ENCODE assay signal across 8 mouse cellular contexts in the genomic region with DNA sequence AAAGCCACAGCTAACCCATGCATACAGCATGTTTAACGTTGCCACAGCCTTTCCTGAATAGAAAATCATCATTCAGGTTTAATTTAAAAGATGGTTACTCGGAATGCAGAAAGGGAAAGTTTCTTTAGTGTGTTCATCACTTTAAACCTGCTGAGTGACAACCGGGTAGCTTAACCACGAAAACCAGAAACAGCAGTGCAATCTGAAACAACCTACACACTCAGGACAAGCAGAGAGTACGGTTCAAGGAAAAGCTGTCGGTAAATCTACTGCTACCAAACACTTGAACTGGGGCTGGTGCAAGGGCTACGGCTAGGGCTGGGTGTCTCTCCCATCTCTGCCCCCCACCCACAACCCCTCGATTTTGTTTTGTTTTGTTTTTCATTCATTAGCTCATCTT. TPM values are rescaled to one million over a fixed set of nuclear protein-coding genes. Genes with fewer than 3 reads are reported as not detected.
DNase-seq lines count a peak whose midpoint lies in the region; ATAC-seq lines count a peak whose summit lies in the region.

No protein-coding gene starts in this region.

- no peak overlapping the region for H3K27ac ChIP-seq in limb, embryonic 11.5 days (replicated peaks; ENCODE audit: low read depth, low read length)
- H3K27ac ChIP-seq in stomach, embryonic 14.5 days (ENCODE audit: low read length), result no peak overlapping the region

- peak overlapping the region; percentile 76 for H3K4me3 ChIP-seq in megakaryocyte, embryonic 14.5 days (replicated peaks)
- peak overlapping the region; percentile 48 for H3K4me3 ChIP-seq in limb, embryonic 11.5 days (ENCODE audit: low read depth, low read length)
- H3K4me3 ChIP-seq in stomach, embryonic 14.5 days (ENCODE audit: low read depth, low read length), result peak overlapping the region; percentile 90

- H3K4me1 ChIP-seq in megakaryocyte, embryonic 14.5 days, result peaks cover 15% of the 10 kb centered on the region
- peaks cover 3% of the 10 kb centered on the region; the same call in 1 of the 2 replicates for H3K4me1 ChIP-seq in limb, embryonic 11.5 days (ENCODE audit: control insufficient read depth, insufficient read depth, low read length)
- no peaks in the 10 kb centered on the region; the same call in 1 of the 2 replicates for H3K4me1 ChIP-seq in stomach, embryonic 14.5 days (ENCODE audit: control insufficient read depth, insufficient read depth, low read length)

- WGBS in limb, embryonic 11.5 days, result 23% methylated on average over 8 of the region's 8 CpGs
- 24% methylated on average over 8 of the region's 8 CpGs for WGBS in stomach, embryonic 14.5 days

- peak; percentile 17 for DNase-seq in CD4-positive, CD25-positive, alpha-beta regulatory T cell, adult 2 months (ENCODE audit: low read depth, low spot score)
- DNase-seq in limb, embryonic 11.5 days (ENCODE audit: low spot score), result no peak
- no peak for DNase-seq in T-cell, adult 2 months (ENCODE audit: low spot score)
- no peak for DNase-seq in MN1 (ENCODE audit: low spot score)

- no peaks in the 10 kb centered on the region for H3K9me3 ChIP-seq in megakaryocyte, embryonic 14.5 days
- H3K9me3 ChIP-seq in limb, embryonic 11.5 days (ENCODE audit: control insufficient read depth, low read length), result no peaks in the 10 kb centered on the region
- no peaks in the 10 kb centered on the region for H3K9me3 ChIP-seq in stomach, embryonic 14.5 days (ENCODE audit: control insufficient read depth, low read depth, low read length)

- H3K27me3 ChIP-seq in megakaryocyte, embryonic 14.5 days (replicated peaks), result peaks cover 11% of the 10 kb centered on the region
- H3K27me3 ChIP-seq in limb, embryonic 11.5 days (ENCODE audit: control insufficient read depth, insufficient read depth, low read length), result no peaks in the 10 kb centered on the region
- H3K27me3 ChIP-seq in stomach, embryonic 14.5 days (ENCODE audit: control insufficient read depth, insufficient read depth, low read length), result no peaks in the 10 kb centered on the region

- no peak overlapping the region for H3K9ac ChIP-seq in limb, embryonic 11.5 days (ENCODE audit: low read length)
- no peak overlapping the region for H3K9ac ChIP-seq in stomach, embryonic 14.5 days (replicated peaks; ENCODE audit: low read depth, low read length)

- no peak for ATAC-seq in CD4-positive, CD25-positive, alpha-beta regulatory T cell, adult 4 months
- no peak for ATAC-seq in megakaryocyte, adult 5-6 weeks (ENCODE audit: poor library complexity, severe bottlenecking)
- no peak for ATAC-seq in limb, embryonic 11.5 days (ENCODE audit: insufficient number of reproducible peaks, low FRiP score, low TSS enrichment, low read depth)
- no peak for ATAC-seq in stomach, embryonic 14.5 days (ENCODE audit: insufficient number of reproducible peaks, insufficient read depth, low FRiP score, low read depth)

- H3K4me2 ChIP-seq in limb, embryonic 11.5 days (ENCODE audit: low read depth, severe bottlenecking), result peak overlapping the region; percentile 81
- peak overlapping the region; percentile 81 for H3K4me2 ChIP-seq in stomach, embryonic 14.5 days (replicated peaks; ENCODE audit: low read depth, low read length)

- H3K36me3 ChIP-seq in megakaryocyte, embryonic 14.5 days (replicated peaks; ENCODE audit: low read length), result no peaks in the 10 kb centered on the region
- no peaks in the 10 kb centered on the region for H3K36me3 ChIP-seq in limb, embryonic 11.5 days (ENCODE audit: control insufficient read depth, insufficient read depth, low read length)
- no peaks in the 10 kb centered on the region for H3K36me3 ChIP-seq in stomach, embryonic 14.5 days (ENCODE audit: control insufficient read depth, insufficient read depth, low read length)

RNA-seq across cellular contexts. Expression of gene Rasal2, which starts 1.5 kb away (rescaled TPM):
- polyA plus RNA-seq in CD4-positive, CD25-positive, alpha-beta regulatory T cell, adult 4 months (2017; shearing (Covaris generic)), result not detected
- polyA plus RNA-seq in megakaryocyte, embryonic 14.5 days (2012; ENCODE audit: insufficient read depth, low replicate concordance), result 0.10 TPM in 1 of 2 replicates, not detected in the other
- total RNA-seq in megakaryocyte, adult 5-6 weeks (2015), result 0.46 and 1.2 TPM in 2 replicates
- 0.73 and 0.98 TPM in 2 replicates for total RNA-seq in megakaryocyte, adult 5-6 weeks (2017)
- polyA plus RNA-seq in limb, embryonic 11.5 days (2014; fragmentation: Nextera tagmentation; extraction: Ambion mirVana), result 7.0 and 8.0 TPM in 2 replicates
- polyA plus RNA-seq in stomach, embryonic 14.5 days (2014; fragmentation: Nextera tagmentation; extraction: Ambion mirVana), result 9.1 and 9.8 TPM in 2 replicates

RNA-seq across cellular contexts. Expression of gene Cryzl2, which starts 47.4 kb away (rescaled TPM):
- 10 to 100 TPM in 1 of 2 experiments, 1 to 10 TPM in 1; 6.9 to 10.1 TPM for polyA plus RNA-seq in CD4-positive, CD25-positive, alpha-beta regulatory T cell, adult 4 months (2017; shearing (Covaris generic))
- polyA plus RNA-seq in megakaryocyte, embryonic 14.5 days (2012; ENCODE audit: insufficient read depth, low replicate concordance), result 2.2 and 2.8 TPM in 2 replicates
- total RNA-seq in megakaryocyte, adult 5-6 weeks (2015), result 6.0 and 8.4 TPM in 2 replicates
- total RNA-seq in megakaryocyte, adult 5-6 weeks (2017), result 4.7 and 8.0 TPM in 2 replicates
- 6.4 and 8.6 TPM in 2 replicates for polyA plus RNA-seq in limb, embryonic 11.5 days (2014; fragmentation: Nextera tagmentation; extraction: Ambion mirVana)
- polyA plus RNA-seq in stomach, embryonic 14.5 days (2014; fragmentation: Nextera tagmentation; extraction: Ambion mirVana), result 14.8 TPM in 2 replicates
